Mouse (Mus musculus) adrenal gland, postnatal 14 days (tissue): ENCODE measurements around the gene Rab44. TPM values are rescaled to one million over a fixed set of nuclear protein-coding genes. Genes with fewer than 3 reads are reported as not detected.
A peak's percentile ranks its signal among the peaks of the same experiment; 100 is the strongest.
"Not testable (repeated sequence)": the region's sequence is repeated elsewhere in the genome, so short reads cannot be mapped to it uniquely, and the experiment has no call there.

ENCODE experiments used
- DNase-seq: peaks from one replicate; pipeline ENCODE4 v3.0.0; 2021; ENCODE audit warnings: mixed read lengths
- total RNA-seq: library from RNA; stranded (reverse); gene quantifications from 2 replicates; pipeline ENCODE4 v1.2.3, GENCODE M21; 2021

Rab44 gene
- total RNA-seq, 1 experiment from 2014 or later = 0.33 TPM

DNA sequence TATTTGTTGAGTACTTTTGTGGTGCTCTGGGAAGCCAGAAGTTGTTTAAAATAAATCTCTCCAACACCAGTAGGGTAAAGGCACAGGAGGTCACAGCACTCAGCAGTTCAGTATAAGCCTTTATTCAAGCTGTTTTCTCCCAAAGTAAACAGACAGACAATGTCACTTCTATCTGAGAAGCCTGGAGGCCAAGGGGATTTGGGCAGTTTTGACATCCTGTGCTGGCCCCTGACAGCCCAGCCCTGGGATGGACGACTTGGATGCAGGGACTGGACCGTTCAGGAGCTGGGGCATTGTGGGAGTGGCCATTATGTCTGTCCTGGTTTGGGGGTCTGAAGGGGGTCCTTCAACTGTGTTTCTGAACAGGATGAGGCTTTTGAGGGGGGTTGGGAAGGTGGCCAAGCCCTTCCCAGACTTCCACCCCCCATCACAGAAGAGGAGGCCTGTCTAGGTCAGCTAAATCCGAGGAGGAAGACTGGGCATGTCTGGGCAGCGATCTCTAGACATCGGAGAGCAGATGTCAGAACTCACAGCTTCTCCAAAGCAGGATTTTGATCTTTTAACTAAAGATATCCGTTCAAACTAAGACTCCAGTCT lies 22.5 kb upstream of the Rab44 start:
- no peak for DNase-seq

DNA sequence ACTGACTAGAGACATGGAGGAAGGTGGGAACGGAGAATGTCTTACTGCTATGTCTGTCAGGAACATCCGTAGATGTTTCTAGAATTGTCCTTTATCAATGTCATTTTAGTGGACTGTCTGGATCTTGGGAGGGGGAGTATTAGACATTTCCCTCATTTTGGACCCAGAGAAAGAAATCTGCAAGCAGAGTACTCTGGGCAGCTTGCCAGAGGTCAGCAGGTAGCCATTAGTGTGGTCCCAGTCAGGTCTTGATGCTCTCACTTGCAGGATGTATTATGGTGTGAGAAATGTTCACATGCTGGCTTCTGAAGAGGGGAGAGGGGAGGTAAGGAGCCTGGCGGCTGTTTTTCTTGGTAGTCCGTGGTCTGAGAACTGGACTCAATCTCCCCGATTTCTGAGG lies 21.4 kb upstream of the Rab44 start:
- DNase-seq = no peak

DNA sequence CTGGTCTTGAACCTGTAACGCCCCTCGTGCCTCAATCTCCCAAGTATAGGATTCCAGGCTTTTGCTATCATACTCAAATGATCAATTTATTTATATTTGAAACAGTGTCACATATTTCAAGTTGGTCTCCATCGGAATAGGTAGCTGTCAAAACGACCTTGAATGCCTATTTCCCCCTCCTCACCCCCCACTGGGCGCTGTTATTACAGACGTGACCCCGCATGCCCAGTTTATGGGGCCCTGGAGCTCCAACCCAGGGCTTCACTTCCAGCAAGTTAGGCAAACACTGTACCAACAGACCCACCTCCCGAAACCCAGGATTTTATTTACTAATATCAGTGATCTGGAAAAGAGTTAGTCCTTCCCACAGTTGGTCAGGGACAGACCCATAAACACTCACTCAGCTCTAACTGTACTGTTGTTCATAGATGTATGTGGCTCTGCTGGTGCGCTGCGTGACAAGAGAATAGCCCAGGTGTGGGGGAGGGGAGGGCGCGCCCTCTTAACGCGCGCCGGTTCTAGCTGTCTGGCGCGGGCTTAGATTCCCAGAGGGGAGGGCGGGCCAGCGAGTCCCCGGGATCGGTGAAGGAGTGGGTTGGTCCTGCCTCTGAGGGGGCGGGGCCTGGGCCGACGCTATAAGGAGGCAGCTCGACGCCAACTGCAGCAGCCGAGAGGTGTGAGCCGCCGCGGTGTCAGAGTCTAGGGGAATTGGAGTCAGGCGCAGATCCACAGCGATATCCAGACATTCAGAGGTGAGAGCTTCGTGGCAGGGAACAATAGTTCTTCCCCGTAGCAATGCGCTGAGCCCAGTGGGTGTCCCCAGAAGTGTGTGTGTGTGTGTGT lies 20.6 kb upstream of the Rab44 start:
- DNase-seq = peak; percentile 93

DNA sequence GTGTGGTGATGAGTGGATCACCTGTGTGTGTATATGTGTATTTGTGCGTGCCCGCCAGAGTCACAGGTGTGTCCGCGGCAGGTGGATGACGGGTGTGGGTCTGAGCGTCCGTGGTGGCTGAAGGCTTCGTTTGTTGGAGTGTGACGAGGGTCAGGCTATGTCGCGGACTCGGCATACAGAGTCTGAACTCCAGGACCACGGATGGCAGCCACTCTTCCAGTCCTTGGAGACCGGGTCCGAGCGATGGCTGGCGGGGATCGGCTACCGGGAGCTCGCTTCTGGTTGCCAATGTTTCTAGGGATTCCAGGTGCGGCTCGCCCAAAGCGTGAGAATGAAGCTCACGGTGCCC lies 20.0 kb upstream of the Rab44 start:
- no peak for DNase-seq

DNA sequence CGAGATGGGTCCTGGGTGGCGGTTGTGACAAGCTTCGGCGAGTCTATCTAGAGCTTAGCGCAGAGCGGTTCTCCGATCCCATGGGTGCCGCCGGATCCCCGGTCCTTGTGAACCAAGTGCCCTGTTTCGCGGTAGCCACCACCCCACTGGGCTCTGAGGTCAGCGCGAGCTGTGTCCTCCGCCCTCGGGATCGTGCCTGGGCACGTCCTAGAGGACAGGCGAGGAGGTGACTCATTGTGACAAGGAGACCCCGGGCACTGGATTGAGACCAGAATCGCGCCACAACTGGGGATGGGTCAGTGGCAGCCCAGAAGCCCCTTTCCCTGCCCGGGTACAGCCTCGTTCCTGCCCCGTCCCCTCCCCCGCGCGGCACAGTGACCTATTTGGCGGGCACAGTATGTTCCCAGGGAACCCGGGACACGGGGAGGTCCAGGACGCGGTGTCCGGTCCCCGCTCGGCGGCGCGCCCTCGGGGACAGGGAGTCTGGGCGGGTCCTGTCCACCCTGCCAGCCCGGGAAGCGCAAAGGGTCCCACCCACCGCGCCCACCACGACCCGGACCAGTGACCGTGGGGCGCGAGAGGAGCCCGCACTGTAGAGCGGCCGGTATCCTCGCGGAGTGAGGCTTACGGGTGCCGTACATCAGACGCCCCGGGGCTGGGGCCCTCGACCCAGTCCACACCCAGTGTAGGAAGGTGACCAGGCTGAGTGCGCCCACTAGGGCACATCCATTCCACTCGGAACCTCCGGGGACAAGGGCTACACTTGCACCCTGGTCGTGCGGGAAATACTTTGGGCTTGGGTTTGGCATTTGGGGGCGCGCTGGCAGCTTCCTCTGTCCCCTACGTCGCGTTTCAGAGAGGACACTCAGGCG lies 19.4 kb upstream of the Rab44 start:
- DNase-seq = peak; percentile 92

DNA sequence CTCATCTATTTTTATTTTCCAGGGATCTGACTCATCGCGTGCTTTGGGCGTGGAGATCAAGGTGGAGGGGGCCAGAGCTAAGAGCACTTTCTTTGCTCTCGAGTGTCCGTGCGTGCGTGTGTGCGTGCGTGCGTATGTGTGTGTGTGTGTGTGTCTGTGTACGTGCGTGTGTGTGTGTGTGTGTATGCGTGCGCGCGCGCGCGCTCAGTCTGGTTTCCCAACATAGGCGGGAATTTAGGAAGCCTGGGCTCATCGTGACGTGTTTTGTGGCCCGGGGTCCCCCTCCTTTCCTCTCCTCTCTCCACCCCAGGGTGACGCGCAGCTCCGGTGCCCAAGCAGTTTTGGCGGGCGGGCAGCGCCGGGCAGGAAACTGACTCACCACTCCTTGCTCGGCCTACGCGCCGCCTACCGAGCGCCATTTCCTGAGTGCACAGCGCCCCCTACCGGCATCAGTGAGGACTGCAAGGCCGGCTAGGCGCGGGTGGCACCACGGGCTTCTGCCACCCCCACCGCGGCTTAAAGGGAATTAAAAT lies 18.7 kb upstream of the Rab44 start:
- peak; percentile 99 for DNase-seq

DNA sequence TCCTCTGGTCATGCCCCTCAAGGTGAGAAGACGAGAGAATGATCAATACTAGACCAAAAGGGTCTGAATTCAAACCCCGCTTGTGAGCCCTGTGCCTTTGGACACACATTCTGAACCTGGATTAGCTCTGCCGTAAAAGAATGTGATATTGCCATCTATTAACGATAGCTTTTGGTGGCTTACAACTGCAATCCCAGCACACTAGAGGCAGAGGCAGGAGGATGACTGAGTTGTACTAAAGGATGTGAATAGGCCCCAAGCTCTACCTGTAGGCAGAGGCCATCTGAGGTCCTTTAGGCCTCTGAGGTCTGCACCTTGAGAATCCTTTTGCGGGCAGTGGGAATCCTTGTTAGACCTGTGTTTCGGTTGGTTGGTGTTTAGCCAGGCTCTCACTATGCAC lies 17.7 kb upstream of the Rab44 start:
- no peak for DNase-seq

DNA sequence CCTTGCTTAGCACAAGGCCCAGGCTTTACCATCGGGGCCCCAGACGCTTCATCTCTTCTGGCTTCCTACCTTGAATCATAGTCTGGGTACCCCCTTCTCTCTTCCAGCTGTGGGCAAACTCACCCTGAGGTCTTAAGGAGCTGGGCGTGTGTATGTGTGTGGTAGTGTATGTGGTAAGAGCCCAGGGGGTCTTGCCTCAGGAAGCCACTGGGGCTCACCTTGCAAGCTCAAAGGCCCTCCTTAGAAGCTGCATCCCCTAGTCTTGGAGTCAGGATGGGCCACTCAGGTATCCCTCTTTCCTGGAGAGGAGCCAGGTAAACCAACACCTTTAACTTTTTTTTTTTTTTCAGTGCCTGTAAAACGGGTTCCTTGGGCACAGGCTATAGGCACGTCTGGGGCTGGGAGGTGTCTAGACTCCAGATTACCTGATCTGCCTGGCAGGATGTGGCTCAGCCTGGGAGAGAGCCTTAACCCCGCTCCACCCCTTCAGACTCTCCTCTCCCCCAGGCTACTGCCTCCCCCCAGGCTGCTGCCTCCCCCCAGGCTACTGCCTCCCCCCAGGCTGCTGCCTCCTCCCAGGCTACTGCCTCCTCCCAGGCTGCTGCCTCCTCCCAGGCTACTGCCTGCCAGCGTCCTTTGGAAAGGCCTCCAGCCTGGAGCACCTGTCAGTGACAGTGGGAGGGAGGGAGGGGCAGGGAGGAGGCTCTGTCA lies 16.9 kb upstream of the Rab44 start:
- no peak for DNase-seq

DNA sequence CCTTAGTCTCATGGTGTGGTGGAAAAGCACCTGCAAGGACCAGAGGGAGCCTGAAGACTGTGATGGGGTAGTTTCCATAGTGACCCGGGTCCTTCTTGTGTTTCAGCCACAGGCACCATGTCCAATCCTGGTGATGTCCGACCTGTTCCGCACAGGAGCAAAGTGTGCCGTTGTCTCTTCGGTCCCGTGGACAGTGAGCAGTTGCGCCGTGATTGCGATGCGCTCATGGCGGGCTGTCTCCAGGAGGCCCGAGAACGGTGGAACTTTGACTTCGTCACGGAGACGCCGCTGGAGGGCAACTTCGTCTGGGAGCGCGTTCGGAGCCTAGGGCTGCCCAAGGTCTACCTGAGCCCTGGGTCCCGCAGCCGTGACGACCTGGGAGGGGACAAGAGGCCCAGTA lies 15.7 kb upstream of the Rab44 start:
- DNase-seq = no peak

DNA sequence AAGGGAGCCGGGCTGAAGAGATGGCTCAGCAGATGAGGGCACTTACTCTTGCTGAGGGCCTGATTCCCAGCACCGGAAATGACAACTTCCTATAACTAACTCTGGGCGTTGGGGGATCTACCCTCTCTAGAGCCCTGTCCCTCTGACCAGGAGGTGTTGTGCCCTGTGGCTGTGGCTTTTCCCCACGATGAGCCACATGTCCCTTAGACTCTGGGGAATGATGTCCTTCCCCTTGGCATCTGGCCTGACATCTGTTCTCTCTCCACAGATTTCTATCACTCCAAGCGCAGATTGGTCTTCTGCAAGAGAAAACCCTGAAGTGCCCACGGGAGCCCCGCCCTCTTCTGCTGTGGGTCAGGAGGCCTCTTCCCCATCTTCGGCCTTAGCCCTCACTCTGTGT lies 14.9 kb upstream of the Rab44 start:
- no peak for DNase-seq

DNA sequence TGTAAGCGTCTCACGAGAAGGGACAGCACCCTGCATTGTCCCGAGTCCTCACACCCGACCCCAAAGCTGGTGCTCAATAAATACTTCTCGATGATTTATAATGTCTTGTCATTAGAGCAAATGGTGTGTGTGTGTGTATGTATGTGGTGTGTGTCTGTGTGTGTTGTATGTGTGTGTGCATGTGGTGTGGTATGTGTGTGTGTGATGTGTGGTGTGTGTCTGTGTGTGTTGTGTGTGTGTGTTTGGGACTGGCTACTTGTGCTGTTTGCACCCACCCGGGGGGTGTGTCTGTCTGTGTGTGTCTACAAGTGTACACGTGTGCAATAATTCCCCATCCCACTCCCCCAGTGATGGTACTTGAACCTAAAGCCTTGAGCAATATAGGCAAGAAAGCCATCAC lies 13.3 kb upstream of the Rab44 start:
- DNase-seq = no peak

DNA sequence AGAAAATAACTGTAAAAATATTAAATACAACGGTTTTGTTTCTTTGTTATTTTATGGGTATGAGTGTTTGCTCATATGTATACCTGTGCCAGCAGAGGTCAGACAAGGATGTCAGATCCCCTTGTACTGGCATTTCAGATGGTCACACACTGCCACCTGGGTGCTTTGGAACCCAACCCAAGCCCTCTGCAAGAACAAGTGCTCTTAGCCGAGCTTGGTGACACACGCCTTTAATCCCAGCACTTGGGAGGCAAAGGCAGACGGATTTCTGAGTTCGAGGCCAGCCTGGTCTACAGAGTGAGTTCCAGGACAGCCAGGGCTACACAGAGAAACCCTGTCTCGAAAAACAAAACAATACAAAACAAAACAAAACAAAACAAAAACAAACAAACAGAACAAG lies 3.6 kb upstream of the Rab44 start:
- not testable (repeated sequence) for DNase-seq

DNA sequence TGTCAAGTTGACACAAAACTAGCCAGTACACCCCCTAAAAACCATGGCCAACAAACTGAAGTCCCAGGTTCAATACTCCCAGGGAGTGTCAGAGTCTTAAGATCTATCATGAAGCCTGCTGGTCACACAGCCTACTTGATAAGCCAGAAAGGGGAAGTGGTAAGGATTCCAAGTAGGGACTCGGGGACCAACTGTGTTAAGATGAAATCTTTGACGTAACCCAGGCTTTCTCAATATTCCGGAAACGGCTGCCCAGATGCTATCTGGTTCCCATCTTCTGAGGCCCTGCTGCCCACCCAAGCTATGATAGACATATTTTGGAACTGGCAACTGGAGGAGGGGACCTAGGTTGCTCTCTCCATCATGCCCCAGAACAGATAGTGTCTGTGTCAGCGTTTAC lies 2.6 kb upstream of the Rab44 start:
- no peak for DNase-seq

DNA sequence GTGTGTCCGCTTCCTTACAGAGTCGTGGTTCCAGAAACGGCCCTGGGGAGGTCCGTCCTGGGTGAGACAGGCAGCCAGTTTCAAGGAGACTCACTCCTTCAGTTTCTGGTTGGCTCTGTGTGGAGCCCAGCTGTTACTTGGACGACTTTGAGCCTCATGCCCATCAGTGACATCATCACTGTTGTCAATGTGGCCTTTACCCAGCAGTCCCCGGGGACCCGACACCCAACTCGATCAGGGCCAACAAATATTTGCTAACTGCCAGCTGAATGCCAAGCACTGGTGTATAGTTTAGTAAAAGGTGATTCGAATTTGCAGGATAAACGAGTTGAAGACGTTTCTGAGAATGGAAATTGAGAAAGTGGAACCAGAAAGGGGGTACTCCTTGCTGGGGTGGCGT lies 2.1 kb downstream of the Rab44 start:
- peak; percentile 64 for DNase-seq

DNA sequence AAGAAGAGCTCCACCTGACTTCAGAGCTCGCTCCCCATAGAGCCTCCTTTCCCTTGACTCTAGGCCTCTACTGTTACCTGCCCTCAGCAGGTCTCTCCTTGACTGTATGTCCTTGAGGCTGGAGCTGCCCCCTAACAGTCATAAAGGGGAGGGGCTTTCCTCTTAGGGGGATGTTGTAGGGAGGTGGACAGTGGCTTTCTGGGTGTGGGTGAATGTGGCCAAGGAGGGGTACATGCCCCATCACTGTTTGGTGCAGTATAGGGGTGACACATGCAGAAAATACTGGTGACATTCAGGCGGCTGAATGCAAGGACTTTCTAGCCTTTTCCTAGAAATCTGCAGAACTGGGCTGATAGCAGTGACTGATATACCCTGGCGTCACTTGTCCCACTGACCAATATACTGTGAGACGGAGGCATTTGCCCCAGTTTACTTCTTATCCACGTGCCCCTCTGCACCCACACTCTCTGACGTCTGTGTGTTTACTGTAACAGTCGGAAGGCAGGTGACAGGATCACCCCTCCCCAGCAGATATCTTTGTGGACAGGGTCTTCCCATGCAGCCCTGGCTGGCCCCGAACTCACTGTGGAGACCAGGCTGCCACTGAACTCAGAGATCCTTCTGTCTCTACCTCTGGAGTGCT lies 3.2 kb downstream of the Rab44 start:
- no peak for DNase-seq

DNA sequence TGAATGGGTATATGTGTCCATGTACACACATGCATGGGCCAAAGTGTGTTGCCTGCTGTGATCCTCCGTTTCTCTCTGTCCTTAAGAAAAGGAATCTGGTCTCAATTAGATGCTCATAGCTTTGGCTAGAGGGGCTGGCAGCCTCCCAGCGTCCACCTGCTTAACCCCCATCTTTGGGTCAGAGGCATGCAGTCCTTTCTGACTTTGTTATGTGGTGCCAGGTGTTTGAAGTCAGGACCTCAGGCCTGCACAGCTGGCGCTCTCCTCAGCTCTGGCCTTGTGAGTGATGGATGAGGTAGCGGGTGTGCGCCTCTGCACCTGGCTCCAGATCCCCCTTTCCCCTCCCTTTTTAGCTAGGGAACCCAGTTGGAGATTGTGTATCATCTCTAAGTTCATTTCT lies 4.1 kb downstream of the Rab44 start:
- DNase-seq = no peak

DNA sequence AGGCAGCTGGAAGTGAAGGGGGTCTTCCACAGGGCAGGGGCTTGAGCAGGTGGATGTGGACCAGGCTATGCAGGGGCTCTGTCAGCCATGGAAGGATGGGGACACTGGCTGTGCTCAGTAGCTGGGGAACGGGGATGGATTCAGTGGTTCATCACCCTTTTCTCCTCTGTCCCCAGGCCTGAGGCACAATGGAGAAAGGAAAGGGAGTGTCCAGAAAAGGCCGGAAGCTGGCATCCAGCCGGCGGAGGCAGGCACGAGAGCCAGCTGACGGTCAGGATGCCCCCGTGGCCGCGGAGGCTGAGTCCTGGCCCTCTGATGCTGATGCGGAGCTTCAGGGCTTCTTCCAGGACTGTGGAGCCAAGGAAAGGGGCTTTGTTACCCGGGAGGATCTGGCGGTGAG lies 6.7 kb downstream of the Rab44 start:
- peak; percentile 42 for DNase-seq

DNA sequence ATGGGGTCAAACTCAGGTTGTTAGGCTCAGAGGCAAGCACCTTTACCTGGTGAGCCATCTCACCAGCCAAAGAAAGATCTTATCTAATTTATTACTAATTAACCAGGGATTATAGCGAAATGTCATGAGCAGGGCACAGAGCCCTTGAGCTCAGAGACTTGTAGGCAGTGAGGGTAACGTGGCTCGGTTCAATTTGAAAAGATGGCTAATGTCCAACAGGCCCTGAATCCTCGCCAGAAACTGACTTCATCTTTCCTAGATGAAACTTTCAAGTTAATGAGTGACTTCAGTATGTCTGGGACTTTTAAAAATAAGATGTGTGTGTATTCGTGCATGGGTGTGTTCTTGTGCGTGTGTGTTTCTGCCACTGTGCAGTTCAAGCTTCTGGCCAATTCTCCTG lies 8.9 kb downstream of the Rab44 start:
- DNase-seq = peak; percentile 68

DNA sequence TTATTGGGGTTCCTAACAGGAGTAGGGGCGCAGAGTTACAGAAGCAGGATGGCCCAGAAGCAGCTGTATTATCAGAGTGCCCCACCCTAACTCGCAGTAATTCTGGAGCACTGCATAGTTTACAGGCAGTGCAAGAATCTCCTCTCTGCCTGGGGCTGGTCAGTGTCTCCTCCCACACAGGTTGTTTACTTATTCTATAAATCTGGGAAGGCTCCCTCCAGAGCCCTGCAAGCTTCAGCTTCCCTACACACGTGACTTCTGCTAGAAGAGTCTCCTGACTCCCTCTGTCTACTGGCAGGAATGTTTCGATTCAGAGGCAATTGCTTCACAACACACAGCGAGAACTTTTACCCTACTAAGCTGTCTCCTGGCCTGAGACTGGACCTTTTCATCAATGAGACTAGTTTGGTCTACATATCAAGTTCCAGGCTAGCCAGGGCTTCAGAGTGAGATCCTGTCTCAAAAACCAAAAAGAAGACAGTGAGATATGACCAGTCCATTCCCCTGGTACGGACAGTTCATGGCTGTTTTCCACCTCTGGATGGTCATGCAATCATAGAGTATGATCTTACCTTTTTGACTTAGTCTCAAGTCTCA lies 9.7 kb downstream of the Rab44 start:
- no peak for DNase-seq

DNA sequence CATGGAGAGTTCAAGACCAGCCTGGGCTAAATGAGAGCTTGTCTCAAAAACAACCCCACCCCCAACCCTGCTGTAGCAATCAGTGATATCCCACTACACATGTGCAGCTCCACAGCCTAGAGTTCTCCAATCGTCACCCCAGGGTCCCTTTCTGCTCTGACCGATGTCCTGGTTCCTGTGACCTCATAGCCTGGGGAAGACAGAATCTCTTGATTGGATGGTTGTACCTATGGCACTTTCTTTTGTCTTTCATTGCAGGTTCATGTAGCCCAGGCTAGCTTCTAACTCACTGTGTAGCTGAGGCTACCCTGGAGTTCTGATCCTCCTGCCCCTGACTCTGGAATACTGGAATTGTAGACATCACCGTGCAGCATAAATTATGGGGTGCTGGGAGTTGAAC lies 12.6 kb downstream of the Rab44 start:
- DNase-seq = no peak

DNA sequence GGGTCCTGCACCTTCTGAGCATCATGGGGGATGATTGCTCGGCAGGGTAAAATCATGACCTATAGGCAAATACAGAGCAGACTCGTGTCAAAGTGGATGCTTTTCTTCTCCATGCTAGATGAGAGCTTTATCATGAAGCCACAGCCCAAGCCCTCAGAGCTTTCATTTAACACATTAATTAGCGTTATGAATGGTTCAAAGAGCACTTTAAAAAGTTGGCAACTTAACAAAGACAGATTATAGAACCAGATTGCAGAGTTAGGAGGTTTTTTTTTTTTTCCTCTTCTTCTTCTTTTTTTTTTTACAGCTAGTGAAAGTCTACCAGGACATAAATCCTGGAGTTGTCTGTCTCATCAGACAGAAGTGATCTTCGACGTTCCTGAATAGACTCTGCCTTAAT lies 15.4 kb downstream of the Rab44 start:
- DNase-seq = no peak
